Mouse (Mus musculus): ENCODE results near the gene Vmn1r220. TPM values are rescaled to one million over a fixed set of nuclear protein-coding genes. Genes with fewer than 3 reads are reported as not detected.

Vmn1r220 gene
- not detected in 4 replicates for total RNA-seq (2023; ENCODE audit: inconsistent age)

DNA sequence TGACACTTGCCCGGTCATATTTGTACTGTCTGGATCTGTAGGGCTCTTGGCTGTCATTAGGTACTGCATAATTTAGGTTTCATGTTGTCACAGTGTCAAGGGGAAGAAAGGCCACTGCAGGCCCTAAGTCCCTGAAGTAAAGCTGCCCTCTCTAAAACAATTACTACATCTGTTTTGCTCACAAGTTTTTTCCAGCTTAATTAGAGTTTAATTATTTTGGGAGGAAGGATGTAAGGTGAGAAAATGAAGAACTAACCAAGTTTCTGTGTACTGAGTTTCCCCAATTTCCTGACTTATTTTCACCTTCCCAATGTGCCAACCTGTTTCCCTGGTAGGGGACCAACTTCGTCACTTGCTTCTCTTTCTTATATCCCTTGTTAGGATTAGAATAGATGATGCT is at the start of gene Vmn1r220:
TSS of gene Vmn1r220 (minus strand) at position 101 of the 400 bp plus-strand sequence.

DNA sequence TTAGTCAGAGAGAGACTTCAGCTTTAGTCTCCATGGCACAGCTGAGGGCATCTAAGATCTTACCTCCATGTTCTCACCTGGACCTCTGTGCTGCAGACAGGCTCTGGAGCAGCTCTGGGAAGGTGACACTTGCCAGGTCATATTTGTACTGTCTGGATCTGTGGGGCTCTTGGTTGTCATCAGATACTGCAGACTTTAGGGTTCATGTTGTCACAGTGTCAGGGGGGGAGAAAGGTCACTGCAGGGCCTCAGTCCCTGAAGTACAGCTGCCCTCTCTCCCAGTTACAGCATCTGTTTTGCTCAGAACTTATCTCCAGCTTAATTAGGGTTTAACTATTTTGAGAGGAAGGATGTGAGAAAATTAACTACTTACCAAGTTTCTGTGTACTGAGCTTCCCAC is 48.1 kb upstream of the Vmn1r220 start, which contains the start of gene Vmn1r222:
TSS of gene Vmn1r222 (minus strand) at position 101 of the 400 bp plus-strand sequence.

DNA sequence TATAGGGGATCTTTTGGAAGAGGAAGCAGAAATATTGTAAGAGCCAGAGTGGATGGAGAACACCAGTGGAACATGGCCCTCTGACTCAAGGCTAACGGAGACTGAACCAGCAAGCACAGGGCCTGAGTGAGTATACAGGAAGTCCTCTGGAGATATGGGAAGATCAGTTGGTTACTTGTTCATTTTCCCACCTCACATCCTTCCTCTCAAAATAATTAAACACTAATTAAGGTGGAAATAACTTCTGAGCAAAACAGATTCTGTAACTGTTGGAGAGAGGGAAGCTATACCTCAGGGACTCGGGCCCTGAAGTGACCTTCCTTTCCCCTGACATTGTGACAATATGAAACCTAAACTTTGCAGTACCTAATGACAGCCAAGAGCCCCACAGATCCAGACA is 26.1 kb upstream of the Vmn1r220 start, which contains the start of gene Vmn1r221:
TSS of gene Vmn1r221 (plus strand) at position 301 of the 400 bp plus-strand sequence.

DNA sequence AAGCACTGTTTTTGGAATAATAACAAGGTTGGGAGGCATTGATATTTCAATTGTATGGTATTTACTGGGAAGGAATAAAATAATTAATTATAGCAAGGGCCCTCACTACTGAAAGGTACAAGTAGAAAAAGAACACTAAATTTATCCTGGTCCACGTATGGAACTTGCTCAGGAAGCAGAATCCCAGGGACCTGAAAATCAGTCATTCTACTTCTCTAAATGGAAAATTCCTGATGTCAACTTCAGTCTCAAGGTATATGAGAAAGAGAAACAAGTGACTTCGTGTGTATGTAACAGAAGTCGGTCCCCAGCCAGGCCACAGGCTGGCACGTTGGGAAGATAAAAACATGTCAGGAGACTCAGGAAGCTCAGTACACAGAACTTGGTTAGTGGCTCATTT is 28.8 kb downstream of the Vmn1r220 start, which contains the start of gene Vmn1r219:
TSS of gene Vmn1r219 (plus strand) at position 301 of the 400 bp plus-strand sequence.

DNA sequence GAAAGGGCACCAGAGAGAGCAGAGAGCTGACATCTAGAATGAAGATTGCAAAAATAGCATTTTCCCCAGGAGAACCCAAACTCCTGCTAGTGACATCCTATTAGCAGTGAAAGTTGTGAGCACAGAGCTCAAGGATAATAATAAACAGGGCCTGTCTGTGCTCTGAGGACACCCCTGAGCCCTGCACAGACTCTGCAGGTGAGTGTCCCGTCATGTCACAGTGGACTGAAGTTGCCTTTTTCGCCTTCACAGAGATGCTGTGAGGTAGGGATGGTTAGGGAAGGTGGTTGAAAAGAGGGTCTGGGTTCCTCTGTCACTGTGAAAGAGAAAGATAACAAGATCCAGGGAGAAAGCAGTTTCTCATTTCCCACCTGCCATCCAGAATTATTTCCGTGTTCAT is 54.7 kb downstream of the Vmn1r220 start, which contains the start of gene Vmn1r218:
TSS of gene Vmn1r218 (plus strand) at position 57 of the 400 bp plus-strand sequence.

Other genes with a start within 250 kb of the Vmn1r220 start
- not detected in 4 replicates for gene Vmn1r213, start 180.3 kb downstream of the Vmn1r220 start, total RNA-seq (2023; ENCODE audit: inconsistent age)
- not detected in 4 replicates for gene Vmn1r214, start 157.6 kb downstream of the Vmn1r220 start, total RNA-seq (2023; ENCODE audit: inconsistent age)
- not detected in 4 replicates for gene Vmn1r215, start 120.0 kb downstream of the Vmn1r220 start, total RNA-seq (2023; ENCODE audit: inconsistent age)
- not detected in 4 replicates for gene Vmn1r217, start 69.7 kb downstream of the Vmn1r220 start, total RNA-seq (2023; ENCODE audit: inconsistent age)
- not detected in 4 replicates for gene Vmn1r218, start 54.8 kb downstream of the Vmn1r220 start, total RNA-seq (2023; ENCODE audit: inconsistent age)
- gene Vmn1r219, start 28.7 kb downstream of the Vmn1r220 start, total RNA-seq (2023; ENCODE audit: inconsistent age) = not detected in 4 replicates
- not detected in 4 replicates for gene Vmn1r221, start 26.2 kb upstream of the Vmn1r220 start, total RNA-seq (2023; ENCODE audit: inconsistent age)
- not detected in 4 replicates for gene Vmn1r222, start 48.0 kb upstream of the Vmn1r220 start, total RNA-seq (2023; ENCODE audit: inconsistent age)
- not detected in 4 replicates for gene Vmn1r223, start 59.2 kb upstream of the Vmn1r220 start, total RNA-seq (2023; ENCODE audit: inconsistent age)
- 16.9 to 17.9 TPM (median 17.5 TPM) in 4 replicates for gene Zfp322a, start 181.2 kb upstream of the Vmn1r220 start, total RNA-seq (2023; ENCODE audit: inconsistent age)
- 17.4 to 19.6 TPM (median 18.5 TPM) in 4 replicates for gene Abt1, start 235.9 kb upstream of the Vmn1r220 start, total RNA-seq (2023; ENCODE audit: inconsistent age)